Mouse (Mus musculus) midbrain, embryonic 13.5 days (tissue): ENCODE data around the gene Lrrc43. TPM values are rescaled to one million over a fixed set of nuclear protein-coding genes. Genes with fewer than 3 reads are reported as not detected.

Experiments
- ATAC-seq: fragments of 200-750 bp; cut with Nextera tagmentation; 2 replicates; pipeline ENCODE4 v1.8.0; 2017; ENCODE audit warnings: mild to moderate bottlenecking, moderate TSS enrichment, moderate library complexity
- H3K27ac ChIP-seq: fragments of 300-500 bp; sonication (generic); 2 replicates; pipeline ENCODE4 v1.5.1; 2015; ENCODE audit warnings: inconsistent platforms, mild to moderate bottlenecking, moderate library complexity
- H3K27me3 ChIP-seq: fragments of 300-500 bp; sonication (generic); 2 replicates; pipeline ENCODE4 v1.6.1; 2015; ENCODE audit warnings: mild to moderate bottlenecking, inconsistent platforms
- H3K36me3 ChIP-seq: fragments of 300-500 bp; sonication (generic); 2 replicates; pipeline ENCODE4 v1.6.1; 2015; ENCODE audit warnings: mild to moderate bottlenecking, inconsistent platforms
- H3K4me1 ChIP-seq: fragments of 300-500 bp; sonication (generic); replicated peaks from 2 replicates; pipeline ENCODE4 v1.6.1; 2015; ENCODE audit warnings: inconsistent platforms
- H3K4me2 ChIP-seq: fragments of 300-500 bp; sonication (generic); replicated peaks from 2 replicates; pipeline ENCODE4 v1.6.1; 2015; ENCODE audit warnings: moderate library complexity, mild to moderate bottlenecking, inconsistent platforms
- H3K4me3 ChIP-seq: fragments of 300-500 bp; sonication (generic); replicated peaks from 2 replicates; pipeline ENCODE4 v1.5.1; 2015; ENCODE audit warnings: mild to moderate bottlenecking, inconsistent platforms
- H3K9ac ChIP-seq: fragments of 300-500 bp; sonication (generic); replicated peaks from 2 replicates; pipeline ENCODE4 v1.6.1; 2015; ENCODE audit warnings: mild to moderate bottlenecking, inconsistent platforms
- H3K9me3 ChIP-seq: fragments of 300-500 bp; sonication (generic); 2 replicates; pipeline ENCODE4 v1.6.1; 2016; ENCODE audit warnings: mild to moderate bottlenecking, inconsistent platforms
- WGBS: fragments of 180-500 bp; shearing (Covaris S2); methylation state at CpG from one replicate; pipeline ENCODE4 v1.1.7; 2015; 5-methylcytosine and 5-hydroxymethylcytosine counted together
- polyA plus RNA-seq: library from polyadenylated mRNA; unstranded; fragments of >200 nt; fragmentation: Nextera tagmentation; extraction: Ambion mirVana; gene quantifications from 2 replicates; pipeline ENCODE4 v1.2.1, GENCODE M21; 2015

Gene Lrrc43
- polyA plus RNA-seq, 1 experiment from 2014 or later, result 0.15 TPM

DNA sequence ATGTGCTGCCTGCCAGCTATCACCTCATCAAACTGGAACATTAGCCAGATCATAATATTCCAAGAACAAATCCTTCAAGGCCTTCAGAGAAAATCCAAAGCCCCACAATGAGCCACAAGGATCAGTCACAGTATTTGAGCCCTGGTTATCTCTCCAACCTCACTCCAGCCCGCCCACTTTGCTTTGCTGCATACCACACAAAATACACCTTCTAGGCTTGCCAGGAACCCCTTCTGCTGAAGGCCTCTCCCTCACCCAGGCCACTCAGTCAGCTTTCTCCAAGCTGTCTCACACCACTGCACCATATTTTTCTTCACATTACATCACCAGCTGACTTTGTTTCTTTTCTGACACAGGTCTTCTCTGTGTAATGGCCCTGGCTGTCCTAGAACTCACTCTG, 33.1 kb downstream of the Lrrc43 start:
- Histone ChIP-seq H3K4me3 (no peak overlapping the region), H3K36me3 (peaks cover 26% of the 10 kb centered on the region), H3K9me3 (no peaks in the 10 kb centered on the region), H3K27me3 (no peaks in the 10 kb centered on the region), H3K27ac (no peak overlapping the region), H3K9ac (no peak overlapping the region), H3K4me1 (peaks cover 29% of the 10 kb centered on the region), H3K4me2 (no peak overlapping the region)
- ATAC-seq, result no peak
- 85% methylated on average over 1 of the region's 1 CpGs for WGBS

DNA sequence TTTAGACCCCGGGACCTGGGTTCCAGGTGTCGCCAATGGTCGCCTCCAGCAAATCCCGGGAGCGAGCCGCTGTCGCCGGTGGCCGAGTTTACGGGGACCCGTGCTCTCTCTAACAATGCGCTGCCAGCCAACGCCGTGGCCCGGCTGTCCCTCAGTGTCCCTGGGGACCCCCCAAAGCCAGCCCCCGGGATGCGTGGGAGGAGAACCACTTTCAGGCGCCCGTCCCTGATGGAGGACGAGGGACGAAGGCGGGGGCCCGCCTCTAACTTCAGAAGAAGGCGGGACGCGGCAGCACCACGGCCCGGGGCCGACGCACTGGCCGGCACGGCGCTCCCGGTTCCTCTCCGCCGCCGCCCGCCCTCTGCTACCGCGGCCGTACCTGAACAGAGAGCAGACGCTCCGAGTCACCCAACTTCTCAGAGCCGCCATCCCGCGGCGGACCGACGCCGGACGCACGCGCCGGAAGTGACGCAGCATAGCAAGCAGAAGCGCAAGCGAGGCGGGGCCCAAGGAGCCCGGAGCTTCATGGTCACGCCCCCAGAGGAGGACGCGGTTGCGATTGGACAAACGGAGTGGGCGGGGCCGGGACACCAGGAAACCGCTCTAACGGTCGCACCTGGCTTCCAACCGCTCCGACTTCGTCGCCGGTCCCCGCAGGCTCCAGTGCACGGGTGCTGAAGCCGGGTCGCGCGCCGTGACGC, 34.7 kb downstream of the Lrrc43 start, which contains the start of gene Diablo:
Gene Diablo (minus strand): TSS at position 485 of the 701 bp plus-strand sequence.
- H3K4me2 ChIP-seq, result peak within 1 kb of the TSS; percentile 92
- H3K4me3 ChIP-seq, result peak within 1 kb of the TSS; percentile 88
- H3K27me3 ChIP-seq, result no peaks in the 10 kb centered on the region
- peaks cover 29% of the 10 kb centered on the region for H3K4me1 ChIP-seq
- WGBS, result under 1% methylated on average over 82 of the region's 82 CpGs
- peak within 1 kb of the TSS; percentile 73 for H3K27ac ChIP-seq
- H3K9ac ChIP-seq, result peak within 1 kb of the TSS; percentile 78
- H3K36me3 ChIP-seq, result peaks cover 23% of the 10 kb centered on the region
- ATAC-seq, result peak; percentile 98
- H3K9me3 ChIP-seq, result no peaks in the 10 kb centered on the region

DNA sequence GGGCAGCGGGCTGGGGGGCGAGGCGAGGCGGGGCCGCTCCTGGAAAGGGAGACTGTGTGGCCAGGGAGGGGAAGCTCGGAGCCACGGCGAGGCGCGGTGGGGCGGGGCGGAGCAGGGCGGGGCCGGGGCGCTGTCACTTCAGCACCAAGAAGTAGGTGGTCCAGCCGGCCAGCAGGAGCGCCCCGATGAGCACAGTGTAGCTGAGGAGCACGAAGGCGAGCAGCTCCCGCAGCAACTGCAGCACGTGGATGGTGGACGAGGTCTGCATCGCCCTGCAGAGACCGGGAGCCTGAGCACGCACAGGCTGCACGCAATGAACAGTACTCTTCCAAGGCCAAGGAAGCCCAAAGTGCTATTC, 35.3 kb downstream of the Lrrc43 start:
- Histone ChIP-seq H3K27ac (peak overlapping the region; percentile 73), H3K4me3 (peak overlapping the region; percentile 88), H3K36me3 (peaks cover 26% of the 10 kb centered on the region), H3K4me1 (peaks cover 29% of the 10 kb centered on the region), H3K9me3 (no peaks in the 10 kb centered on the region), H3K27me3 (no peaks in the 10 kb centered on the region), H3K9ac (peak overlapping the region; percentile 62), H3K4me2 (peak overlapping the region; percentile 92)
- whole genome bisulfite sequencing, result under 1% methylated on average over 26 of the region's 27 CpGs
- peak; percentile 95 for ATAC-seq

DNA sequence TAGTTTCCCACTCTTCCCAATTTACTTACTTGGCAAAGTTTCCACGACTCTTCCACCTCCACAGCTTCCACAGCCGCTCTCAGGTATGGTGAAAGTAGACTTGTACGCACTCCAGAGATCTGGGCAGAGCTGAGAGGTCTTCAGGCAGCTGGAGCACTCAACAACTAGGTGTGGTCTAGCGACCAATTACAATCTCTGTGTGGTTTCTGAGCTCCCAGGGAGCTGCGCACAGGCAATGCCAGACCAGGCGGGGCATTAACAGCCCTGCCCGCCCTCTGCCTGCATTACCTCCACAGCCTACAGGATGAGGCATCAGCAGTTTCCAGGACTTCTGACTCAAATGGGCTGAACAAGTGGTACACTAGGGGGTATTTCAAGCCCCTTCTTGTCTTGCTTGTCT, 36.2 kb downstream of the Lrrc43 start, which contains the start of gene Gm49027:
Gene Gm49027 (minus strand): TSS at position 208 of the 400 bp plus-strand sequence.
- Histone ChIP-seq H3K27ac (peak within 1 kb of the TSS; percentile 73), H3K4me1 (peaks cover 29% of the 10 kb centered on the region), H3K9me3 (no peaks in the 10 kb centered on the region), H3K36me3 (peaks cover 28% of the 10 kb centered on the region), H3K27me3 (no peaks in the 10 kb centered on the region), H3K9ac (peak within 1 kb of the TSS; percentile 62), H3K4me2 (peak within 1 kb of the TSS; percentile 92), H3K4me3 (peak within 1 kb of the TSS; percentile 88)
- ATAC-seq, result no peak
- 85% methylated on average over 7 of the region's 7 CpGs for WGBS

DNA sequence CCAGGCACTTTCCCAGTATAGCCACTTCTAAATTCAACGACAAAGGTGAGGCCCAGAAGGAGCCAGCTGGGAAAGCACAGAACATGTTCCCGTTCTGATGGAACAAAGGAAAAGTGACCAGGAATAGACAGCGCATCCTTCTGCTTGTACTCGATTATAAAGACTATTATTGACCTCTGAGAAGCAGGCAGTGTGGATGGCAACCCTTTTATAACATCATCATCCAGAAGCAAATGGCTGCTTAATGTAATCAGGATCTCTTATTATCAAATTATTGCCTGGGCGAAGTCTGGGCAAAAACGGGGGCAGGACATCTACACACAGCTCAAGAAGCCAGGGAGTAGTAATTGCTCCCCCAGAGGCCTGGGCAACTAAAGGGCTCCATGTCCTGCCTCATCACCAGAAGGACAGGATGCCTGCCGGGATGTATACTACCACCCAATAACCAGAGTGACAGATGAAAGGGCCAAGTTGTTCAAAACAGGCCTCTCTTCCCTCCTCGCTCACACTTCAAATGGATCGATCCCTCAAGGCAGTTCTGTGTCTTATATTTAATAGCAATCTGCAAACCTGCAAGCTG, 36.9 kb downstream of the Lrrc43 start:
- Histone ChIP-seq H3K9ac (no peak overlapping the region), H3K9me3 (no peaks in the 10 kb centered on the region), H3K27ac (no peak overlapping the region), H3K27me3 (no peaks in the 10 kb centered on the region), H3K4me3 (no peak overlapping the region), H3K4me2 (no peak overlapping the region), H3K4me1 (peaks cover 29% of the 10 kb centered on the region), H3K36me3 (peaks cover 34% of the 10 kb centered on the region)
- WGBS, result 91% methylated on average over 9 of the region's 9 CpGs
- no peak for ATAC-seq

DNA sequence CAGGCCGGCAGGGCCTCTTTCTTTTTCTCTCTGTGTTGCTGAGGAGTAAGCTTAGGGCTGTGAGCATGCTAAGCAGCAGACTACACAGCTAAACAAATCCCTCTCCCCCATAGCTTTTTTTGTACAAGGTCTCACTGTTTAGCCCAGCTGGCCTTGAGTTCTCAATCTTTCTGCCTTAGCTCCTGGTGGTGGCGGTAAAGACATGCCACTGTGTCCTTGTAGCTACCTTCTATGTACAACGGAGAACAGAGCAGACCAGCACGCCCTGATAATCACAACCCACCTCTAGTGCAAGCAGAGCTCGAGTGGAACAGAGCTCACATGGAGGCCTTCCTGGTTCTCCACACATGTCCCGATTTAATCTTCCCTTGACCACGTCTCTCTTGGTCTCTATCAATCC, 39.5 kb downstream of the Lrrc43 start:
- Histone ChIP-seq H3K27ac (no peak overlapping the region), H3K27me3 (no peaks in the 10 kb centered on the region), H3K9me3 (no peaks in the 10 kb centered on the region), H3K36me3 (peaks cover 61% of the 10 kb centered on the region), H3K9ac (no peak overlapping the region), H3K4me3 (no peak overlapping the region), H3K4me2 (no peak overlapping the region), H3K4me1 (peaks cover 8% of the 10 kb centered on the region)
- no peak for ATAC-seq
- 80% methylated on average over 7 of the region's 7 CpGs for WGBS

DNA sequence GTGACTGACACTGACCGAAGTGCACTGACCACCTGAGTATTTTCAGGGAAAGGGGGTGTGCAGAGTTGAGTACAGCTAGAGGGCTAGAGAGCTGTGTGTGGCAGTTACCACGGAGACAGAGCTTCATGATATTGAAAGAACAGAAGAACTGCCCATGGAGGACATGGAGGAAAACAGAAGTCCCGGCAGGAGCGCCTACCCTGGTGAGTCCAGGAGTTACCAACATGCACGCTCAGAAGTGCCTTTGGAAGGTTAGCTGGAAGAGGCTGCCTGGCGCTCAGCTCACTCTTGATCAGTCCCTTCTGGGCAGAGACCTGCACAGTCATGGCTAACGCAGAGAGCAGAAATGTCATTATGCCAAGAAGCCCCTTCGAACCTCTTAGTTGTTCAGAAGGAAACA, 41.0 kb downstream of the Lrrc43 start:
- Histone ChIP-seq H3K9ac (no peak overlapping the region), H3K9me3 (no peaks in the 10 kb centered on the region), H3K27me3 (no peaks in the 10 kb centered on the region), H3K36me3 (peaks cover 72% of the 10 kb centered on the region), H3K4me3 (no peak overlapping the region), H3K27ac (no peak overlapping the region), H3K4me1 (peaks cover under 1% of the 10 kb centered on the region; the same call in 1 of the 2 replicates), H3K4me2 (no peak overlapping the region)
- ATAC-seq, result no peak
- WGBS, result 89% methylated on average over 8 of the region's 8 CpGs

DNA sequence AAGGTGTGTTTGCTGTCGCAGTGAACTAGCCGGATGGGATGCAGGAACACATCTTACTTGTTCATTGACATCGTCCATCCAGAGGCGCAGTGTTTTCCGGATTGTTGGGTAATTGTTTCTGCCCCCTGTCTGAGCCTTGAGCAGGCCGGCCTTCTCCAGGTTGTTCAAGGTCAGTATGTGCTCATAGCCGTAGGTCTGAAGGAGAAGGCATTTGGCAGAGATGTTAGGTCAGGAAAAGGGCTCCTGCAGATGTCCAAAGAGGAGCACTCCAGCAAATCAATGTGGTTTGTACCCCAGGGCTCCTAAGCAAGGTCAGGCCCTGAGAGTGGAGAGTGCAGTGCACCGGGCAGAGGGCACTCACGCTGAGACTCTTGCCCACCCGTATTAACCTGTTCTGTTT, 44.7 kb downstream of the Lrrc43 start:
- H3K9ac ChIP-seq, result no peak overlapping the region

DNA sequence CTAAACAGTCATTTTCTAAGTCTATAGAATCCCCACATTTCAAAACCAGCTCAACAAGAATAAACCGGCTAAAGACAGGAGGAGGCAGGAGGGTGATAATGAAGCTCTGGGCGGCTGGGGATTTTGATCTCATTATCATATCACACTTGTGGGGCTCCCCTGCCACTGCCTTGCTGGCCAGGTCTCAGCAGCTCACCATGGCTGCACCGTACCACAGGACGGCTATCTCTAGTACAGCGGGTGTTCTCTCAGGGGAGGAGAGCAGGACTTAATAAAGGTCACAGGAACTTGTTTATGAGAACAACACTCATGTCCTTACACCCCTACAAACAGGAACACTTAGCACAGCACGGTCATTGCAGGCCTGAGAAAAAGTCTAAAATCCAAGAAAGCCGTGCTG, 66.6 kb downstream of the Lrrc43 start:
- no peak for ATAC-seq
- 93% methylated on average over 7 of the region's 7 CpGs for WGBS
- Histone ChIP-seq H3K27ac (no peak overlapping the region), H3K36me3 (peaks cover 62% of the 10 kb centered on the region), H3K4me2 (no peak overlapping the region), H3K9ac (no peak overlapping the region), H3K4me3 (no peak overlapping the region), H3K27me3 (no peaks in the 10 kb centered on the region), H3K4me1 (no peaks in the 10 kb centered on the region), H3K9me3 (no peaks in the 10 kb centered on the region)

More for the DNA sequence above, 44.7 kb downstream of the Lrrc43 start:
- Histone ChIP-seq H3K36me3 (peaks cover 84% of the 10 kb centered on the region), H3K9me3 (no peaks in the 10 kb centered on the region), H3K4me1 (no peaks in the 10 kb centered on the region), H3K4me2 (no peak overlapping the region), H3K27me3 (no peaks in the 10 kb centered on the region), H3K4me3 (no peak overlapping the region), H3K27ac (no peak overlapping the region)
- 93% methylated on average over 10 of the region's 10 CpGs for WGBS
- ATAC-seq, result no peak

DNA sequence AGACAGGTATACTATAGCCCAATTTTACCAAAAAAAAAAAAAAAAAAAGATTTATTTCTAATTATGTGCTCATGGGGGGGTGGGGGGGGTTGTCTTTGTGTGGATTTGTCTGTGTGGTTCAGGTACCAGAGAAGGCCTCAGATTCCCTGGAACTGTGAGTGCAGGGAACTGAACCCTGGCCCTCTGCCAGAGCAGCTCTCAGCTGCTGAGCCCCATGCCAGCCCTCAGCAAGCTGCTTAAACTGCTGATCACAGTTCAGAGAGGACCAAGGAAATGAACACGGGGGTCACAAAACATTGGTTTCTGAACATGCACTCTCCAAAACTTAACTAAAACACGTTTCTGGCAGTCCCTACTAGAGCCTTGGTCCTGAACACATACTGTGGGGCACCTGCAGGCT, 67.3 kb downstream of the Lrrc43 start:
- Histone ChIP-seq H3K27me3 (no peaks in the 10 kb centered on the region), H3K4me3 (no peak overlapping the region), H3K27ac (no peak overlapping the region), H3K4me1 (no peaks in the 10 kb centered on the region), H3K4me2 (no peak overlapping the region), H3K9ac (no peak overlapping the region), H3K36me3 (peaks cover 68% of the 10 kb centered on the region), H3K9me3 (no peaks in the 10 kb centered on the region)
- 76% methylated on average over 2 of the region's 2 CpGs for WGBS
- ATAC-seq, result no peak
